Comparison of ENCODE assay signal across 18 mouse cellular contexts in the genomic region with DNA sequence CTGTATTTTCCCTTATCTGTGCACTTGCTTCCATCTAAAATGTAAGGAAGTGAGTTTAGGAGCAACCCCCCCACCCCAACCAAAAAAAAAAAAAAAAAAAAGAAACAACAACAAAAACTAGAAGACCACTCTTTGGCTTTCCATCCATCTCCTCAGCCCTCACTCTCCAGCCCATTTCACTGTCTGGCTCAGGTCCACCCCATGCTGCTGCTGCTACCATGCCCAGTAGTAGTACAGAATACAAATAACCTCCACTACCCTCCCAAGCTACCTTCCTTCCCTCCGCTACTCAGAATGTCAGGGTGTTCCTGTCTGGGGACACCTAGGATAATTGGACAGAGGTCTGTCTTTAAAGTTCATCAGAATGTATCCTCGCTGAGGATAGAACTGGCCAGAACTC.
A peak's percentile ranks its signal among the peaks of the same experiment; 100 is the strongest.
DNase-seq lines count a peak whose midpoint lies in the region; ATAC-seq lines count a peak whose summit lies in the region.
"Had no signal": no experiment of that assay in that cellular context is flagged by ENCODE, and none has a peak within 500 bp of the region (broad histone marks: within the 10 kb centered on the region; RNA-seq: fewer than 3 reads in every experiment).

No protein-coding gene starts in this region.

- WGBS in kidney, embryonic 15.5 days: 91% methylated on average over 2 of the region's 2 CpGs
- 87% methylated on average over 2 of the region's 2 CpGs for WGBS in embryonic facial prominence, embryonic 10.5 days
- 86% methylated on average over 2 of the region's 2 CpGs for WGBS in embryonic facial prominence, embryonic 13.5 days
- WGBS in limb, embryonic 12.5 days: 90% methylated on average over 2 of the region's 2 CpGs

- ATAC-seq in kidney, embryonic 15.5 days (replicated peaks; ENCODE audit: low FRiP score): no peak
- ATAC-seq in embryonic facial prominence, embryonic 13.5 days (ENCODE audit: insufficient number of reproducible peaks, insufficient read depth, low FRiP score, low TSS enrichment, low read depth): no peak
- no peak for ATAC-seq in limb, embryonic 12.5 days (ENCODE audit: insufficient number of reproducible peaks, insufficient read depth, low FRiP score, low TSS enrichment, low read depth)
- ATAC-seq: CD4-positive, CD25-positive, alpha-beta regulatory T cell, adult 4 months; intestine, embryonic 15.5 days had no signal

- no peak overlapping the region for H3K4me3 ChIP-seq in kidney, embryonic 15.5 days (replicated peaks)
- no peak overlapping the region for H3K4me3 ChIP-seq in embryonic facial prominence, embryonic 10.5 days
- H3K4me3 ChIP-seq in embryonic facial prominence, embryonic 13.5 days: no peak overlapping the region
- H3K4me3 ChIP-seq in limb, embryonic 12.5 days (replicated peaks): no peak overlapping the region
- H3K4me3 ChIP-seq: forebrain, embryonic 15.5 days; intestine, embryonic 15.5 days; left cerebral cortex, adult 2 months; liver, embryonic 13.5 days; myocyte; neural tube, embryonic 13.5 days had no signal

- H3K4me1 ChIP-seq in kidney, embryonic 15.5 days: peaks cover 52% of the 10 kb centered on the region
- H3K4me1 ChIP-seq in embryonic facial prominence, embryonic 10.5 days: peaks cover 31% of the 10 kb centered on the region
- peaks cover 41% of the 10 kb centered on the region for H3K4me1 ChIP-seq in embryonic facial prominence, embryonic 13.5 days
- H3K4me1 ChIP-seq in limb, embryonic 12.5 days (replicated peaks): peaks cover 21% of the 10 kb centered on the region
- H3K4me1 ChIP-seq: intestine, embryonic 15.5 days had no signal

- 0 out of 2 replicates have a peak overlapping the region, but pooled peaks have one; percentile 6 for H3K27ac ChIP-seq in kidney, embryonic 15.5 days
- H3K27ac ChIP-seq in embryonic facial prominence, embryonic 10.5 days (replicated peaks): 0 out of 2 replicates have a peak overlapping the region, but pooled peaks have one; percentile 48
- peak overlapping the region; percentile 97 for H3K27ac ChIP-seq in embryonic facial prominence, embryonic 13.5 days
- H3K27ac ChIP-seq in limb, embryonic 12.5 days: 0 out of 2 replicates have a peak overlapping the region, but pooled peaks have one; percentile 20
- H3K27ac ChIP-seq: intestine, embryonic 15.5 days; kidney, postnatal 0 days; left cerebral cortex, adult 2 months; liver, embryonic 13.5 days; macrophage; neural tube, embryonic 13.5 days had no signal

- no peaks in the 10 kb centered on the region for H3K9me3 ChIP-seq in kidney, embryonic 15.5 days (replicated peaks)
- H3K9me3 ChIP-seq in embryonic facial prominence, embryonic 10.5 days: no peaks in the 10 kb centered on the region
- H3K9me3 ChIP-seq in embryonic facial prominence, embryonic 13.5 days: no peaks in the 10 kb centered on the region
- H3K9me3 ChIP-seq in limb, embryonic 12.5 days: no peaks in the 10 kb centered on the region
- H3K9me3 ChIP-seq: forebrain, embryonic 15.5 days; hindbrain, embryonic 12.5 days; intestine, embryonic 15.5 days; liver, embryonic 13.5 days; neural tube, embryonic 13.5 days had no signal

- DNase-seq in kidney, postnatal 10 days: no peak
- no peak for DNase-seq in embryonic facial prominence, embryonic 10.5 days (ENCODE audit: low spot score)
- no peak for DNase-seq in MN1 (ENCODE audit: low spot score)
- DNase-seq in lung, adult 18-20 months: no peak
- DNase-seq: cerebellum, adult 11-12 months; liver, embryonic 13.5 days had no signal

- no peak overlapping the region for H3K4me2 ChIP-seq in kidney, embryonic 15.5 days
- no peak overlapping the region for H3K4me2 ChIP-seq in embryonic facial prominence, embryonic 13.5 days
- no peak overlapping the region for H3K4me2 ChIP-seq in limb, embryonic 12.5 days
- H3K4me2 ChIP-seq: intestine, embryonic 15.5 days had no signal

- no peaks in the 10 kb centered on the region for H3K36me3 ChIP-seq in kidney, embryonic 15.5 days
- H3K36me3 ChIP-seq in embryonic facial prominence, embryonic 10.5 days (replicated peaks): no peaks in the 10 kb centered on the region
- no peaks in the 10 kb centered on the region for H3K36me3 ChIP-seq in embryonic facial prominence, embryonic 13.5 days
- no peaks in the 10 kb centered on the region for H3K36me3 ChIP-seq in limb, embryonic 12.5 days
- H3K36me3 ChIP-seq: forebrain, embryonic 15.5 days; hindbrain, embryonic 12.5 days; intestine, embryonic 15.5 days; liver, embryonic 13.5 days; neural tube, embryonic 13.5 days had no signal

- no peaks in the 10 kb centered on the region for H3K27me3 ChIP-seq in kidney, embryonic 15.5 days
- H3K27me3 ChIP-seq in embryonic facial prominence, embryonic 10.5 days (replicated peaks; ENCODE audit: low read depth, poor library complexity, severe bottlenecking): peaks cover 10% of the 10 kb centered on the region
- no peaks in the 10 kb centered on the region for H3K27me3 ChIP-seq in embryonic facial prominence, embryonic 13.5 days
- no peaks in the 10 kb centered on the region for H3K27me3 ChIP-seq in limb, embryonic 12.5 days
- H3K27me3 ChIP-seq: forebrain, embryonic 15.5 days; hindbrain, embryonic 12.5 days; intestine, embryonic 15.5 days; liver, embryonic 13.5 days; neural tube, embryonic 13.5 days had no signal

- H3K9ac ChIP-seq in kidney, embryonic 15.5 days: no peak overlapping the region
- no peak overlapping the region for H3K9ac ChIP-seq in embryonic facial prominence, embryonic 13.5 days
- H3K9ac ChIP-seq in limb, embryonic 12.5 days (replicated peaks): no peak overlapping the region
- H3K9ac ChIP-seq: forebrain, embryonic 15.5 days; intestine, embryonic 15.5 days; liver, embryonic 13.5 days; neural tube, embryonic 13.5 days had no signal

Comparison
In these comparisons a context has a peak if more than half of its experiments do, and no peak if none do; other contexts are left out.
1. H3K27ac ChIP-seq: peak in every context shown above with its lines; median percentile 97 in embryonic facial prominence, embryonic 13.5 days; 48 in embryonic facial prominence, embryonic 10.5 days; 20 in limb, embryonic 12.5 days; 6 in kidney, embryonic 15.5 days.